Mouse (Mus musculus) intestine, postnatal 0 days (tissue): ENCODE measurements around the gene Acoxl. TPM values are rescaled to one million over a fixed set of nuclear protein-coding genes. Genes with fewer than 3 reads are reported as not detected.

ENCODE experiments used
- ATAC-seq: fragments of 200-750 bp; cut with Nextera tagmentation; 2 replicates; pipeline ENCODE4 v1.8.0; 2017; ENCODE audit warnings: mild to moderate bottlenecking, moderate TSS enrichment, moderate library complexity
- H3K27ac ChIP-seq: fragments of 300-500 bp; sonication (generic); 2 replicates; pipeline ENCODE4 v1.5.1; 2014; ENCODE audit warnings: mild to moderate bottlenecking, low read depth, low read length, moderate library complexity
- H3K27me3 ChIP-seq: fragments of 300-500 bp; sonication (generic); replicated peaks from 2 replicates; pipeline ENCODE4 v1.6.1; 2014; ENCODE audit warnings: low read length, mixed read lengths; ENCODE audit not compliant: control insufficient read depth, insufficient read depth
- H3K36me3 ChIP-seq: fragments of 300-500 bp; sonication (generic); 2 replicates; pipeline ENCODE4 v1.6.1; 2014; ENCODE audit warnings: mild to moderate bottlenecking, moderate library complexity; ENCODE audit not compliant: control insufficient read depth, insufficient read depth
- H3K4me1 ChIP-seq: fragments of 300-500 bp; sonication (generic); replicated peaks from 2 replicates; pipeline ENCODE4 v1.6.1; 2014; ENCODE audit warnings: antibody characterized with exemption, low read length, mixed read lengths; ENCODE audit not compliant: control insufficient read depth, insufficient read depth
- H3K4me2 ChIP-seq: fragments of 300-500 bp; sonication (generic); replicated peaks from 2 replicates; pipeline ENCODE4 v1.6.1; 2014; ENCODE audit warnings: low read depth, mild to moderate bottlenecking, moderate library complexity
- H3K4me3 ChIP-seq: fragments of 300-500 bp; sonication (generic); 2 replicates; pipeline ENCODE4 v1.5.1; 2014; ENCODE audit warnings: low read depth, low read length
- H3K9ac ChIP-seq: fragments of 300-500 bp; sonication (generic); 2 replicates; pipeline ENCODE4 v1.6.1; 2014; ENCODE audit warnings: mild to moderate bottlenecking, low read depth, low read length
- H3K9me3 ChIP-seq: fragments of 300-500 bp; sonication (generic); 2 replicates; pipeline ENCODE4 v1.6.1; 2016; ENCODE audit warnings: mixed run types; ENCODE audit not compliant: control insufficient read depth
- CTCF ChIP-seq: sonication (generic); IDR thresholded peaks from 2 replicates; pipeline ENCODE4 v1.5.1; 2016; ENCODE audit warnings: low read depth, mild to moderate bottlenecking, control low read depth, antibody characterized with exemption, moderate library complexity
- WGBS: fragments of 180-500 bp; shearing (Covaris S2); extraction: QIAGEN DNeasy Blood & Tissue Kit; methylation state at CpG from one replicate; pipeline ENCODE4 v1.1.7; 2014; 5-methylcytosine and 5-hydroxymethylcytosine counted together
- polyA plus RNA-seq: library from polyadenylated mRNA; unstranded; fragments of >200 nt; fragmentation: Nextera tagmentation; extraction: Ambion mirVana; gene quantifications from 2 replicates; pipeline ENCODE4 v1.2.1, GENCODE M21; 2015

The Acoxl gene
- polyA plus RNA-seq, 1 experiment from 2014 or later, result 0.25 TPM

DNA sequence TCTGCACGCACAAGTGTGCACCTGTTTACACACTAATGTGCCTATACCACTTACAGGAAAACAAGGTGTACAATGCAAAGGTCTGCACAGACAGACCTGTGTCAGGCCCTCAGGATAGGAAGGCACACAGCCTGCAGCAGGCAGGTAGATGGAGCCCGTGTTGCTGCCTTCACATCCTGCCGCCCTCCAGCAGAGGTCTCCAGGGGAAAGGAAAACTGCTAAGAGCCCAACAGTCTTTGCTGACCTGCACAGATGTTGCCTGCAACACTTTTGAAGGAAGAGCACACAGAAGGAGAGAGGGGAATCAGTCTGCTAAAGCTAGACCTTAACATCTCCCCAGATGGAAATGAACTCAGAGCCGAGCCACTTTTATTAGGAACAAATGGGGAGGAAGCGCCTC, 240.2 kb downstream of the Acoxl start:
- WGBS, result 44% methylated on average over 5 of the region's 5 CpGs
- Histone ChIP-seq H3K27me3 (no peaks in the 10 kb centered on the region), H3K36me3 (no peaks in the 10 kb centered on the region), H3K4me1 (no peaks in the 10 kb centered on the region), H3K9ac (no peak overlapping the region), H3K27ac (no peak overlapping the region), H3K4me2 (no peak overlapping the region), H3K9me3 (no peaks in the 10 kb centered on the region), H3K4me3 (no peak overlapping the region)
- TF ChIP-seq CTCF, result peak; percentile 75
- no peak for ATAC-seq

DNA sequence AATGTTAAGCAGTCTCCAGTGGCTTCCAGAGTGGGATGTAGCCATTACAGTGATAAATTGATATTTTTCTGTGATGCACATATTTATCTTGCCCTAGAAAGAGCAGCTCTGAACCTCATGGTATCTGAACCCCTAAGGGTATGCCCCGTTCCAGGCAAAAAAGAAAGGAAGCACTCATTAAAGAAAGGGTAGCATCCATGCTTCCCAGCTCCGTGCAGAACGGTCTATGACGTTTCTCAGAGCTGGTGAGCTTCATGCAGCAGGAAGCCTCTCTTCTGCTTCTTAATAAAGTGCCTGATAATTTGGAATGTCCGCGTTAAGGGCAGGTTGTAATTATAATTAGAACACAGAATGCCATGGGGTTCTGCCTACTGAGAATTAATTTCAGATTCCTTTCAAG, 240.6 kb downstream of the Acoxl start:
- H3K27ac ChIP-seq, result no peak overlapping the region
- no peaks in the 10 kb centered on the region for H3K27me3 ChIP-seq
- no peak for ATAC-seq
- H3K36me3 ChIP-seq, result no peaks in the 10 kb centered on the region
- WGBS, result 78% methylated on average over 6 of the region's 6 CpGs
- no peak overlapping the region for H3K9ac ChIP-seq
- H3K4me1 ChIP-seq, result no peaks in the 10 kb centered on the region
- TF ChIP-seq CTCF, result no peak
- H3K4me2 ChIP-seq, result no peak overlapping the region
- no peak overlapping the region for H3K4me3 ChIP-seq
- H3K9me3 ChIP-seq, result no peaks in the 10 kb centered on the region

DNA sequence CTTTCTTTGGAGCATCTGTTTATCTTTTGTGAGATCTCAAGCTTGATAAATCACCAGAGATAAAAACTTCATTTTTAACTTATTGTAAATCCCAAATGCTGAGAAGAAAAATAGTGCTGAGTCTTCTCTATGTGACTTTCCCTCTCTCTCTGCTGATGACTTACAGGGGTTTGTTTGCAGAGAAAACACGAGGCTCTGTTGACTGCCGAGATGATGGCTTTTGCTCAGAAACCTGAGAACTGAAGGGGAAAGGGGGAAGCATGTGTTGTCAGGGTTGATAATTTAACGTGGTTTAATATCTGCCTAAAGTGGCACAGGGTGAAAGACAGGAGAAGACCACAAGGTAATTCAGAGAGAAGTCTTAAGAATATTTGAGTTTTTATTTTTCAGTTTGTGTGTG, 245.2 kb downstream of the Acoxl start:
- no peak for TF ChIP-seq CTCF
- no peak overlapping the region for H3K27ac ChIP-seq
- no peaks in the 10 kb centered on the region for H3K36me3 ChIP-seq
- H3K4me1 ChIP-seq, result no peaks in the 10 kb centered on the region
- no peak overlapping the region for H3K4me2 ChIP-seq
- no peaks in the 10 kb centered on the region for H3K27me3 ChIP-seq
- H3K9ac ChIP-seq, result no peak overlapping the region
- no peak overlapping the region for H3K4me3 ChIP-seq
- ATAC-seq, result no peak
- no peaks in the 10 kb centered on the region for H3K9me3 ChIP-seq
- 5% methylated on average over 3 of the region's 3 CpGs for WGBS

DNA sequence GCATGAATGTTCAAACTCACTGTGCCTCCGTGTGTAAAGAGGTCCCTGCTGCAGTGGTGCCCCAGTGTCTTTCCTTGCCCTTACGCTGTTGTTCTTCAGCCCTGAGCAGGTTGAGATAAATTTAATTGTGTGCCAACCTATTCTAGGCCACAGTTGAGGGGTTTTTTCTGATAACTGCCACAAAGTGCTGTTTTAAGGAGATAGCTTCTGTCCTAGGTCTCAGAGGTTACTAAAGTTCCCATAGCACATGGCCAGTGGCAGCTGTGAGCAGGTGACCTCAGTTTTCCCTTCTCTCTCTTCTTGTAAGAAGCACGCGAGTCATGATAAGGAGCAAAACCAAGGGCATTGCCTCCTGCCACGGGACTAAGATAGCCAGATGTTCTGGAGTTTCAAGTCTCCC, 245.9 kb downstream of the Acoxl start:
- WGBS, result 73% methylated on average over 5 of the region's 5 CpGs
- no peak overlapping the region for H3K4me2 ChIP-seq
- no peaks in the 10 kb centered on the region for H3K27me3 ChIP-seq
- TF ChIP-seq CTCF, result no peak
- no peaks in the 10 kb centered on the region for H3K4me1 ChIP-seq
- H3K9me3 ChIP-seq, result no peaks in the 10 kb centered on the region
- no peak for ATAC-seq
- no peak overlapping the region for H3K27ac ChIP-seq
- no peak overlapping the region for H3K9ac ChIP-seq
- H3K4me3 ChIP-seq, result no peak overlapping the region
- no peaks in the 10 kb centered on the region for H3K36me3 ChIP-seq

DNA sequence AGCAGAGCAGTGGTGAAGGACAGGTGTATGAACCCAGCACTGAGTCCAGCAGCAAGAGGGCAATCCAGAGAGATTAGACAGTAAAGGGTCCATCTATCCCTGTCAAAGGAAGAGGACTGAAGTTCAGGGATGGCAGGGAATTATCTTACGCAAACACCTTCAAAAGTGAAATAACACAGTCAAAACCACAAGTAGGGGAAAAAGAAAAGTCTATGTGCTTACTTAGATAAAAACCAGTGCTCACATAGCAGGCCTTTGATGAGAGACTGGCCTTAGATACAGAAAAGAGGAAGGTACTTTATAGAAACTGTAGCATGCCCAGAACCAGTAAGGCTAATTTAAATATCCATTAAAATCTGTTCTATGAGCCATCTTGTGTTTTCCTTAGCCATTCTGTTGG, 246.8 kb downstream of the Acoxl start:
- no peak for TF ChIP-seq CTCF

DNA sequence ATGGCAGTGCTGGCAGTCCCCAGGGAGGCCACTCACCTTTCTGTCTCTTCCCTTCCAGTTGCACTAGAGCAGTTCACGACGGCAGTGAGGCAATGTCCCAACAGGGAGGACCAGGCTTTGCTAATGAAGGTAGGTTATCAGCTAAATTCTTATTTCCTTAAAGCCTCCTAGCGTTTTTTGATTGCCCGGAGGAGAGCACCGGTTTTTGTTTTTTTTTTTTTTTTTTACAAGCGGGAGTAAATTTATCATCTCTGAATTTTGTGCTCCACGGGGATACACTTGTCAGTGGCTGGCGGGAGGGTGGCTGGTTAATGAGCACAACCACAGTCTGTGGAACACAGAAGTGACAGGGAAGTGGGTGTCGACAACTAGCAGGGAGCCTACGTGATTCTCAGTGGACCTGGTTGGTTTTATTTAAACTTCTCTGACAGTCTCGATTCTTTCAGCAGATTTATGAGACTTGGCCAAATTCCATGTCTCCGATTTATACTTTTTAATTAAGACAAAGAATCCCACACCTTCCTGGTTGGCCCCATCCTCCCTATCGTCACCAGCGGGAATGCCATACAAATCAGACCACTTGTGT, 247.7 kb downstream of the Acoxl start:
- no peak for TF ChIP-seq CTCF
- no peak overlapping the region for H3K4me3 ChIP-seq
- ATAC-seq, result no peak
- no peaks in the 10 kb centered on the region for H3K9me3 ChIP-seq
- H3K36me3 ChIP-seq, result no peaks in the 10 kb centered on the region
- no peaks in the 10 kb centered on the region for H3K27me3 ChIP-seq
- H3K27ac ChIP-seq, result no peak overlapping the region
- H3K4me2 ChIP-seq, result no peak overlapping the region
- WGBS, result 51% methylated on average over 14 of the region's 14 CpGs
- no peak overlapping the region for H3K9ac ChIP-seq
- no peaks in the 10 kb centered on the region for H3K4me1 ChIP-seq

More for the DNA sequence above, 246.8 kb downstream of the Acoxl start:
- Histone ChIP-seq H3K4me1 (no peaks in the 10 kb centered on the region), H3K4me3 (no peak overlapping the region), H3K27me3 (no peaks in the 10 kb centered on the region), H3K9ac (no peak overlapping the region), H3K36me3 (no peaks in the 10 kb centered on the region), H3K4me2 (no peak overlapping the region), H3K9me3 (no peaks in the 10 kb centered on the region), H3K27ac (no peak overlapping the region)
- 88% methylated on average over 1 of the region's 1 CpGs for WGBS
- no peak for ATAC-seq
